Mouse (Mus musculus) heart, adult 2 months (tissue): Measurements from ENCODE around the gene Egln2.

Source experiments
- CTCF ChIP-seq: fragments of 200-600 bp; IDR thresholded peaks from 2 replicates; pipeline ENCODE4 v1.8.1; 2022; ENCODE audit warnings: antibody characterized with exemption, mild to moderate bottlenecking, moderate library complexity
- POLR2A ChIP-seq: fragments of 200-500 bp; IDR thresholded peaks from 2 replicates; pipeline ENCODE4 v1.6.1; 2011; ENCODE audit warnings: mild to moderate bottlenecking, low read depth, low read length, control low read depth; ENCODE audit not compliant: insufficient read depth

GRCm38 (mm10) chr7:27164112-27164947, 2.3 kb downstream of the Egln2 start:
- TF ChIP-seq CTCF (no peak), POLR2A (no peak)
